Mouse (Mus musculus): ENCODE results near the gene Dnttip1.

DNA sequence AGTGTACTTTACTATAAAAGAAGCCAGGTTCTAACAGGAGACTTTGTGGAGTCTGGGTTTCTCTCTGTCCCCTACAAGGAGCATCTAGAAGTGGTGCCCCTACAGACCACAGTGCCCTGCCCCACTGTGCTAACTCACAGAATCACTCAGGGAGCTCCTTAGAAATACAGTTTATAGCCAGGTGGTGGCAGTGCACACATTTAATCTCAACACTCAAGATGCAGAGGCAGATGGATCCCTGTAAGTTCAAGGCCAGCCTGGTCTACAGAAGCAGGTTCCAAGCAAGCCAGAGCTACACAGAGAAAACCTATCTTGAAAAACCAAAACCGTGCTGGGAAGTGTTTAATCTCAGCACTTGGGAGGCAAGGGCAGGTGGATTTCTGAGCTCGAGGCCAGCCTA is 48.0 kb downstream of the Dnttip1 start:
- TF ChIP-seq CTCF (conservative IDR thresholded peaks at IDR 0.05 in 1 of 2, IDR thresholded peaks at IDR 0.05 in 1 of 2; ENCODE audit: low read depth in 2 of 2, low read length in 2 of 2) (peak in 1 of 2 experiments; percentile 52; a peak in 2 of 4 replicates), NRF1 (IDR thresholded peaks at IDR 0.05; ENCODE audit: low read depth, low read length) (no peak), ETS1 (conservative IDR thresholded peaks at IDR 0.05; ENCODE audit: low read depth, low read length) (no peak), MAZ (IDR thresholded peaks at IDR 0.05; ENCODE audit: low read depth, low read length) (no peak), ELF1 (IDR thresholded peaks at IDR 0.05; ENCODE audit: low read depth, low read length) (no peak), TCF12 (IDR thresholded peaks at IDR 0.05; ENCODE audit: low read depth, low read length) (no peak), CHD2 (IDR thresholded peaks at IDR 0.05; ENCODE audit: low read length) (no peak), EP300 (IDR thresholded peaks at IDR 0.05; ENCODE audit: low read length) (no peak)
